ENCODE assay signal across 14 mouse cellular contexts in the genomic region with DNA sequence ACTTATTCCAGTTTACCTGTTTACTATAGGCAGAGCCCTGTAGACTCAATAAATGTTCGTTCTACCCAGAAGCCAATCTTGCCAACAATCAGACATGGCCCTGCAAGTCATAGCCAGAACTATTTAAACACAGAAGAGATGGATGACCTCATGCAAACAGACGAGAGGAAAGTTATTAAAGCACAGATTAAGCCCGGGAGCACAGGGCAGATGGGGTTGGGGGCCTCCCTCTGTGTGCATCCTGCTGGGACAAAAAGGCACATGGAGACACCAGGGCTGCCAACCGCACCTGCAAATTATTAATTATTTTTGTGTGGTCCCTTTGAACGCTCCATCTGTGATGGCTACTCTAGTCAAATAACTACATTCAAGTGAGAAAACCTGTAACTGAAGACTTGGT. TPM values are rescaled to one million over a fixed set of nuclear protein-coding genes. Genes with fewer than 3 reads are reported as not detected.
A peak's percentile ranks its signal among the peaks of the same experiment; 100 is the strongest.
DNase-seq lines count a peak whose midpoint lies in the region; ATAC-seq and TF ChIP-seq lines count a peak whose summit lies in the region.
"Had no signal": no experiment of that assay in that cellular context is flagged by ENCODE, and none has a peak within 500 bp of the region (broad histone marks: within the 10 kb centered on the region; RNA-seq: fewer than 3 reads in every experiment).

No protein-coding gene starts in this region.

- WGBS in forebrain, embryonic 14.5 days = 52% methylated on average over 5 of the region's 5 CpGs
- WGBS in forebrain, embryonic 11.5 days = 53% methylated on average over 5 of the region's 5 CpGs
- WGBS in kidney, adult 2 months = 47% methylated on average over 5 of the region's 5 CpGs

- H3K27ac ChIP-seq in forebrain, embryonic 14.5 days (ENCODE audit: low read depth, low read length) = no peak overlapping the region
- no peak overlapping the region for H3K27ac ChIP-seq in forebrain, embryonic 11.5 days (ENCODE audit: low read depth, low read length)
- 0 out of 2 replicates have a peak overlapping the region, but pooled peaks have one; percentile 28 for H3K27ac ChIP-seq in kidney, adult 2 months (ENCODE audit: insufficient read depth, low read depth, low read length)
- H3K27ac ChIP-seq: hindbrain, embryonic 12.5 days had no signal

- ATAC-seq in forebrain, embryonic 14.5 days = 0 out of 2 replicates have a peak, but pooled peaks have one; percentile 29
- ATAC-seq in forebrain, embryonic 11.5 days (replicated peaks; ENCODE audit: low FRiP score) = no peak
- ATAC-seq: midbrain, embryonic 16.5 days had no signal

- no peaks in the 10 kb centered on the region for H3K27me3 ChIP-seq in forebrain, embryonic 14.5 days (replicated peaks; ENCODE audit: control insufficient read depth, insufficient read depth, low read length)
- H3K27me3 ChIP-seq in forebrain, embryonic 11.5 days (ENCODE audit: control insufficient read depth, insufficient read depth, low read length) = no peaks in the 10 kb centered on the region
- no peaks in the 10 kb centered on the region for H3K27me3 ChIP-seq in kidney, adult 2 months (replicated peaks; ENCODE audit: control insufficient read depth, insufficient read depth, low read length)
- H3K27me3 ChIP-seq: hindbrain, embryonic 12.5 days had no signal

- H3K9ac ChIP-seq in forebrain, embryonic 14.5 days (ENCODE audit: low read length) = no peak overlapping the region
- H3K9ac ChIP-seq in forebrain, embryonic 11.5 days (ENCODE audit: low read length) = no peak overlapping the region
- H3K9ac ChIP-seq: hindbrain, embryonic 12.5 days had no signal

- no peaks in the 10 kb centered on the region for H3K36me3 ChIP-seq in forebrain, embryonic 14.5 days (ENCODE audit: control insufficient read depth, insufficient read depth, low read length)
- no peaks in the 10 kb centered on the region for H3K36me3 ChIP-seq in forebrain, embryonic 11.5 days (ENCODE audit: control insufficient read depth, insufficient read depth, low read length)
- H3K36me3 ChIP-seq in kidney, adult 2 months (ENCODE audit: control insufficient read depth, insufficient read depth, low read length) = no peaks in the 10 kb centered on the region
- H3K36me3 ChIP-seq: hindbrain, embryonic 12.5 days had no signal

- H3K4me3 ChIP-seq in forebrain, embryonic 14.5 days (ENCODE audit: low read depth, low read length) = no peak overlapping the region
- H3K4me3 ChIP-seq in forebrain, embryonic 11.5 days (ENCODE audit: low read depth, low read length) = no peak overlapping the region
- no peak overlapping the region for H3K4me3 ChIP-seq in kidney, adult 2 months (ENCODE audit: insufficient read depth, low read depth, low read length)
- H3K4me3 ChIP-seq: embryonic facial prominence, embryonic 10.5 days; hindbrain, embryonic 12.5 days had no signal

- no peak for TF ChIP-seq POLR2A in kidney, adult 2 months (IDR thresholded peaks at IDR 0.05; ENCODE audit: low read depth, low read length)

- no peaks in the 10 kb centered on the region for H3K9me3 ChIP-seq in forebrain, embryonic 14.5 days (replicated peaks; ENCODE audit: control insufficient read depth, low read length)
- H3K9me3 ChIP-seq in forebrain, embryonic 11.5 days (ENCODE audit: control insufficient read depth, low read length) = no peaks in the 10 kb centered on the region
- H3K9me3 ChIP-seq: embryonic facial prominence, embryonic 10.5 days; hindbrain, embryonic 12.5 days had no signal

- no peak overlapping the region for H3K4me2 ChIP-seq in forebrain, embryonic 14.5 days (ENCODE audit: low read length)
- H3K4me2 ChIP-seq in forebrain, embryonic 11.5 days (ENCODE audit: low read depth, low read length, severe bottlenecking) = no peak overlapping the region
- H3K4me2 ChIP-seq: hindbrain, embryonic 12.5 days had no signal

- no peak for TF ChIP-seq CTCF in kidney, adult 2 months (conservative IDR thresholded peaks at IDR 0.05; ENCODE audit: insufficient read depth, insufficient read length, low read depth, low read length)

- peaks cover 38% of the 10 kb centered on the region for H3K4me1 ChIP-seq in forebrain, embryonic 14.5 days (ENCODE audit: control insufficient read depth, insufficient read depth, low read length)
- peaks cover 8% of the 10 kb centered on the region for H3K4me1 ChIP-seq in forebrain, embryonic 11.5 days (replicated peaks; ENCODE audit: control insufficient read depth, insufficient read depth, low read length)
- H3K4me1 ChIP-seq in kidney, adult 2 months (ENCODE audit: control insufficient read depth, insufficient read depth, low read length) = peaks cover 48% of the 10 kb centered on the region

- peak; percentile 27 for DNase-seq in forebrain, embryonic 14.5 days (ENCODE audit: low spot score)
- DNase-seq in forebrain, embryonic 11.5 days (ENCODE audit: low spot score) = no peak
- DNase-seq in kidney, adult 2 months = no peak
- DNase-seq in kidney, postnatal 25 days = no peak
- DNase-seq in brain, adult 2 months (ENCODE audit: low read depth, low spot score) = peak; percentile 48
- peak; percentile 29 to 53 for DNase-seq in cerebellum, postnatal 14 days
- no peak for DNase-seq in ovary, postnatal 10 days (ENCODE audit: low spot score)
- no peak for DNase-seq in kidney, adult 18-20 months
- DNase-seq: adrenal gland, adult 2 months; B cell, adult 2 months; layer of hippocampus, adult 9-11 months had no signal

RNA-seq across cellular contexts. Expression of gene Tbxas1, which starts 29.3 kb away (rescaled TPM):
- polyA plus RNA-seq in forebrain, embryonic 14.5 days (2014; fragmentation: Nextera tagmentation; extraction: Ambion mirVana) = 1.2 and 1.6 TPM in 2 replicates
- 1.4 and 1.5 TPM in 2 replicates for polyA plus RNA-seq in forebrain, embryonic 11.5 days (2014; fragmentation: Nextera tagmentation; extraction: Ambion mirVana)
- polyA plus RNA-seq in kidney, adult 2 months (2012; rRNA removed) = 19.5 and 21.5 TPM in 2 replicates

RNA-seq across cellular contexts. Expression of gene Hipk2, which starts 30.1 kb away (rescaled TPM):
- 16.0 and 19.1 TPM in 2 replicates for polyA plus RNA-seq in forebrain, embryonic 14.5 days (2014; fragmentation: Nextera tagmentation; extraction: Ambion mirVana)
- polyA plus RNA-seq in forebrain, embryonic 11.5 days (2014; fragmentation: Nextera tagmentation; extraction: Ambion mirVana) = 31.0 and 33.5 TPM in 2 replicates
- 46.4 and 50.8 TPM in 2 replicates for polyA plus RNA-seq in kidney, adult 2 months (2012; rRNA removed)

Comparison
In these comparisons a context has a peak if more than half of its experiments do, and no peak if none do; other contexts are left out.
1. DNase-seq: peak in forebrain, embryonic 14.5 days (single experiment), brain, adult 2 months (single experiment) and cerebellum, postnatal 14 days (2 of 2); none in forebrain, embryonic 11.5 days (single experiment), kidney, adult 2 months (single experiment), kidney, postnatal 25 days (0 of 2), ovary, postnatal 10 days (single experiment) and kidney, adult 18-20 months (single experiment).